Mouse (Mus musculus) lung, adult 2 months (tissue): ENCODE data around the gene Arid1b.

Experiments used
- CTCF ChIP-seq: fragments of 200-500 bp; IDR thresholded peaks from 2 replicates; pipeline ENCODE4 v1.5.1; 2011; ENCODE audit warnings: mild to moderate bottlenecking, low read length, control low read depth; ENCODE audit not compliant: insufficient read depth
- POLR2A ChIP-seq: fragments of 200-500 bp; IDR thresholded peaks from 2 replicates; pipeline ENCODE4 v1.6.1; 2011; ENCODE audit warnings: low read depth, mild to moderate bottlenecking, control low read depth, low read length, borderline replicate concordance; ENCODE audit errors: extremely low read depth

GRCm38 (mm10) chr17:5326689-5327088 is 332.6 kb downstream of the Arid1b start:
- TF ChIP-seq POLR2A: no peak
- TF ChIP-seq CTCF: no peak
